Mouse (Mus musculus) frontal cortex, postnatal 10 days (tissue): ENCODE results near the gene Vps8.
A peak's percentile ranks its signal among the peaks of the same experiment; 100 is the strongest.

Source experiments
- DNase-seq, 2 experiments: peaks; one replicate each; pipeline ENCODE4 v3.0.0; 2022; ENCODE audit warnings: low spot score in 2 of 2, mixed read lengths in 1 of 2

Gene Vps8

GRCm38 (mm10) chr16:21549751-21550150 is 126.8 kb downstream of the Vps8 start:
- DNase-seq, result no peak

GRCm38 (mm10) chr16:21550453-21550852 is 127.5 kb downstream of the Vps8 start:
- DNase-seq, result no peak

GRCm38 (mm10) chr16:21553506-21553905 is 130.6 kb downstream of the Vps8 start:
- no peak for DNase-seq

DNA sequence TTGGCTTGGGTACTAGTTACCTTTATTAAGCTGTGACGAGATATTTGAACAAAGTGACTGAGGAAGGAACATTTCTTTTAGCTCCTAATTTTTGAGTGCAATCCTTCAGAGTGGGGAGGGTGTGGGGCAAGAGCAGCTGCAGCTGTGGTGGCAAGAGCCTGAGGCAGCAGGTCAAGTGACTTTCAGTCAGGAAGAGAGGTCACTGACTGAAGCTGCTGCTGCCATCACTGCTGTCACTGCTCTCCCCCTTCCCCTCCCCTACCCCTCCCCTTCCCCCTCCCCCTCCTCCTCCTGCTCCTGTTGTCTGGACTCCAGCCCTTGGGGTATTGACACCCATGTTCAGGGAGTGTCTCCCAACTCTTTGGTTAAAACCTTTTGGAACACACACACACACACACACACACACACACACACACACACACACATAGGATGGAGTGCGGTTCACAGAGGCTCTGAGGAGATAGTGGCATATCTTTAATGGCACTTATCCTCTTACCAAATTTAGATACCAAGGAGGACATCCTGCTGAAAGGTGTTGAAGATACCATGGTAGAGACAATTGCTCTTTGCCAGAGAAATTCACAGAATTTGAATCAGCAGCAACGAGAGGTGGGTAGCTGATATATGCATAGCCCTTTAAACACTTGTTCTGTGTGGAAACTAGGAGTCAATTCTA is 139.8 kb downstream of the Vps8 start:
- DNase-seq, result no peak

DNA sequence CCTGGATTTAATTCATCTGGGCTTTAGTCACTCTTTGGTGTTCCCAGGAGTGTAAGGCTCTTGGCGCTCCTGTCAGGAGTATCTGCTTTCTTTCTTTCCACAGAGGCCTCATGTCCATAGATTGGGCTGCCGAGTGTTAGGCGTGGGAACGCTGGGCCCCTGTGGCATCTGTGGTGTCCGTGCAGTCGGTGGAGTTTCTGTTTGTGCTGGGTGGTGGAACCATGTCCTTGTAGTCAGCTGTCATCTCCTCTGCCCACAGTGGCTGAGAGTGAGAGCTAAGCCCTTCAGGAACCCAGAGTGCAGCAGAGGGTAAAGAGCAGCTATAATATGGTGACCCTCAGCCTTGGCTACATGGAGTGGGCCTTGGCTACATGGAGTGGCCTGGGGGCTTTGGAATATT is 140.4 kb downstream of the Vps8 start:
- no peak for DNase-seq

DNA sequence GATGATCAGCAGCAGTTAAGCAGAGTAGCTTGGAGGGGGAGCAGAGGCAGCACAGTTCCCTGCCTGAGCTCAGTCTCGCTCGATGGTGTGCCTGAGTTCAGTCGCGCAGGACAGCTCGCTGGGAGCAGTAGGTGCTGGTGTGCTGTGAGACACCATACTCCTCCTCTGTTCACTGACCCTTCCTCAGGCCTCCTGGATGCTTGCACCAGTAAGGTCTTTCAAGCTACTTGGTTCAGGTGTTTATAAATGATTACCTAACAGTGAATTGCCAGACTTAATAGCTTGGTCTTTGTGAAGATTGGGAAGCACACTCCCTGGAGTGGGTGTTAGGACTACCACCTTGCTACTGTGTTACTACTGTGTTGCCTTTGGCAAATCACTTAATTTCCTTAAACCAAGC is 144.2 kb downstream of the Vps8 start:
- DNase-seq, result no peak

GRCm38 (mm10) chr16:21569952-21570351 is 147.0 kb downstream of the Vps8 start:
- no peak for DNase-seq

GRCm38 (mm10) chr16:21570786-21571185 is 147.9 kb downstream of the Vps8 start:
- no peak for DNase-seq

GRCm38 (mm10) chr16:21576000-21576420 is 153.1 kb downstream of the Vps8 start:
- no peak for DNase-seq

- DNase-seq, result no peak
These were observed 166.2 kb downstream of the Vps8 start for GRCm38 (mm10) chr16:21589110-21589509.

GRCm38 (mm10) chr16:21590806-21591205 is 167.9 kb downstream of the Vps8 start:
- DNase-seq, result no peak

DNA sequence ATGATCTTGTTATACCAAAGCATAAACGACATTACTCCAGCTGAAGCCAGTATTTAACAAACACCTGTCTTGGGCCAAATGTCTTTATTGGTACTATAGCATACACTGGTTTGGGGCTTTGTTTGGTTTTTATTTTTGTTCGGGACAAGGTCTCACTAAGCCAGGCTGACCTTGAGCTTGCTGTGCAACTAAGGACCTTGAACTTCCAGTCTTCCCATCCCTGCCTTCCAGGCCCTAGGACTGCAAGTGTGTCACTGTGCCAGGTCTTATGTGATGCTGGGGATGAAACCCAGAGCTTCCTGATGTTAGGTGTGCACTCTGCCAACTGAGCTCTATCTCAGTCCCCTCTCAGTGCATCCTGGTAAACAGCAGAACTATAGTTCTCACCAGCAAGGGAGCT is 168.6 kb downstream of the Vps8 start:
- no peak for DNase-seq

- peak in 1 of 2 experiments; percentile 2 for DNase-seq
These were observed 172.6 kb downstream of the Vps8 start for GRCm38 (mm10) chr16:21595539-21595938.

- no peak for DNase-seq
These were observed 181.4 kb downstream of the Vps8 start for GRCm38 (mm10) chr16:21604354-21604753.

- peak in 1 of 2 experiments; percentile 4 for DNase-seq
These were observed 183.5 kb downstream of the Vps8 start for GRCm38 (mm10) chr16:21606249-21607020.

GRCm38 (mm10) chr16:21607021-21607650 is 184.2 kb downstream of the Vps8 start:
- DNase-seq, result peak in 1 of 2 experiments; percentile 4

GRCm38 (mm10) chr16:21607651-21608040 is 184.7 kb downstream of the Vps8 start:
- peak in 1 of 2 experiments; percentile 2 for DNase-seq

- DNase-seq, result no peak
These were observed 185.4 kb downstream of the Vps8 start for GRCm38 (mm10) chr16:21608176-21608865.

DNA sequence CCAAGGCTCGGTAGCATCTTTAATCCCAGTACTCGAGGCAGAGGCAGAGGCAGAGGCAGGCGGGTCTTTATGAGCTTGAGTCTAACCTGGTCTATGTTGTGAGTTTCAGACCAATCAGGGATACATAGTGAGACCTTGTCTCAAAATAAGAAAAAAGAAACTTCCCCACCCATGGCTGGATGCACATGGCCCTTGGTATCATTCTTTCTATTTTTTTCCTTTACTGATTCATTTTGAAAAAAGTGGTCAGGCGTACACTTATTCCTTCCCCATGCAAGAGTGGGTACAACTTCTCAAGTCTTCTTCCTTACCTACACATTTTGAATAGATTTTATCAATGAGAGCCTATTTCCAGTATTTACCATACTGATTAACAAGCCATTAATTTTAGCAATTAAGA is 187.6 kb downstream of the Vps8 start:
- DNase-seq, result no peak

DNA sequence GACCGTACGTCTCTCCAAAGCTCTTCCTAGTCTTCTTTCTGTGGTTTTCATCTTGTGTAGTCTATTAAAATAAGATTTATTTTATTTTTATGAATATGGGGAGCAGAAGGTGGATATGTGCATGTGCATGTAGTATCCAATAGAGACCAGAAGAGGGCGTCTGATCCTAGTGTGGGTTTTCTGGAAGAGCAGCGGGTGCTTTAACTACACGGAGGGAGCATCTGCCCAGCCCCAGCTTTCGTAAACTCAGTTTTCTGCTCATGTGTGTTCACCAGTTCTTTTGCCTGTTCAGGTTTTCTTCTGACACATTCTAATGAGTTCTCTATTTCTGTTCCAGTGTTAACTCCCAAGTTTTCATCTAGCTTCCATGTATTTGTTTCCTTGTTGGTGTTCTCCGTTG is 192.9 kb downstream of the Vps8 start:
- DNase-seq, result no peak

DNA sequence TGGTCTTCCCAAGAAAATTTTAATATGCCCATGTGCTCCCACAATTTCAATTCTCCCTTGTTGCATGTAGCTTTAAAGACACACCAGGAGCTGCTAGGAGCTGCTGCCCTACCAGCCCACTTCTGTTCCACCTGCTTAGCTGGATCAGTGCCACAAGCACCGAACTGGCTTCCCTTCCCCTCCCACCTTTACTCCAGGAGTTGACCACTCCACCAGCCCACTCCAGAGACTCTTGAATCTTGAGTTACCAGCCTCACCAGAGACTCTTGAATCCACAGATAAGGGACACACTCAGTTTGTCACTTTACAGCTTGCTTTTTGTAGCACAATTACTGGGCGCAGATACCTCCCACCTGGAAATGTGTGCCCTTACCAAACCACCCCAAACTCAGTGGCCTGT is 197.7 kb downstream of the Vps8 start:
- DNase-seq, result no peak
